Mouse (Mus musculus): ENCODE measurements around the gene Gm12184. TPM values are rescaled to one million over a fixed set of nuclear protein-coding genes. Genes with fewer than 3 reads are reported as not detected.

Gene Gm12184
- total RNA-seq (2023), result 1 to 10 TPM in 1 of 2 experiments, under 1 TPM in 1; 0.62 to 1.0 TPM

DNA sequence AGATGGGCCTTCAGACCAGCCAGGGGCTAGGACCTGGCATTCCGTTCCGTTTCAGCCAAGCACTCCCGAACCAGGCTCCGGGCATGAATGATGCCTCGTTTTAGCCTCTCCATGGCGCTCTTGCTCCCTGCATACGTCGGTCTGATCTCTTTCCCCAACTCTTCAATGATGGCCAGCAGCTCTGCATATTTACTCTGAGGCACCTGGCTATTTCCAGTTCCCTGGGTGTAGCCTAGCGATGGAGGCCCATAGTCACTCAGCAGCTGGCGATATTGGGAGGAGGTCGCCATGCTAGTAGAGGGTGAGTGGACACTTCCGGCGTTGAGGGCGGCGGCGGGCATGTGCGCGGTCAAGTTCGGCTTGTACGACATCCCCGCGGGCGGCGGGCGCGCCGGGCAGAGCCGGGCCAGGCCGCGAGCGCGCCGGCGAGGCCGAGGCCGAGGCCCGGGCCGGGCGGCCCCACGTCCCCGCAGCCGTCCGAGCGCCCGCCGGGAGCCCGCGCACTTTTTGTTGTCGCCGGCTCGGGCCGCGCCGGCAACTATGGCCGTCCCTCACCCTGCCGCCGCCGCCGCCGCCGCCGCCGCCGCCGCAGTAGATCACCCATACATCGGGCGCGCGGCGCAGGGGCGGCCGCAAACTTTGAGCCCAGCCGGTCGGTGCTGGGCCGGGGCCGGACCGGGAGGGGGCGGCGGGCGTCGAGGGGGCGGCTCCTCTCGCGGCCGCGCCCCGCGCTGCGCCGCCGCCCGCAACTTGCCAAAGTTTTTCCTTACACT, at the start of gene Gm12184, which contains the start of gene Trim7:
Gene Gm12184 (minus strand): TSS at position 677 of the 773 bp plus-strand sequence.
Gene Trim7 (plus strand): TSS at position 162 of the 773 bp plus-strand sequence.

DNA sequence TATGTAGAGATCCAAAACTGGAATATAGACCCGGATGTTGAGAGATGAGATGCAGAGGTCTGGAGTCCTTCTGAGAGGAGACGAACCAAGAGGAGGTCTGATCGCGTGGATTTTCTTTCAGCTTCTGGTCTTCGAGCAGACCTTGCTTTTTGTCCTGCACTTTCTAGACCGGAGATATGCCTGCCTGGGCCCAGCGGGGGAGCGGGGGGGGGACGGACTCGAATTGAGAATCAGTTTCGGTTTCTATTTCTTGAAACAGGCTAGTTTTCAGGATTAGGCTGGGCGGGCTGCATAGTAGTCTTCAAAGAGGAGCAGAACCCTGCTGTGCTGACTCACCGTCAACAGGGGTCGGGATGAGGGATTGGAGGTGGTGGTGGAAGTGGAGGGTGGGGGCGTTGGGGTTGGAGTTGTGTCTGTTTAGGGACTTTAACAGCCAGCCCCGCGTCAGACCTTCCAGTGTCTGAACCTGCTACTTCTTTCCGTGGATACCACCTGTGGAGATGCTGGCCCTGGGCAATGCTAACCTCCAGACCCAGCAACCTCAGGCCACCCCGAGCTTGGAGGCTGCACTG, 44.8 kb upstream of the Gm12184 start, which contains the start of gene Irgm1:
Gene Irgm1 (minus strand): TSS at position 483 of the 572 bp plus-strand sequence.

DNA sequence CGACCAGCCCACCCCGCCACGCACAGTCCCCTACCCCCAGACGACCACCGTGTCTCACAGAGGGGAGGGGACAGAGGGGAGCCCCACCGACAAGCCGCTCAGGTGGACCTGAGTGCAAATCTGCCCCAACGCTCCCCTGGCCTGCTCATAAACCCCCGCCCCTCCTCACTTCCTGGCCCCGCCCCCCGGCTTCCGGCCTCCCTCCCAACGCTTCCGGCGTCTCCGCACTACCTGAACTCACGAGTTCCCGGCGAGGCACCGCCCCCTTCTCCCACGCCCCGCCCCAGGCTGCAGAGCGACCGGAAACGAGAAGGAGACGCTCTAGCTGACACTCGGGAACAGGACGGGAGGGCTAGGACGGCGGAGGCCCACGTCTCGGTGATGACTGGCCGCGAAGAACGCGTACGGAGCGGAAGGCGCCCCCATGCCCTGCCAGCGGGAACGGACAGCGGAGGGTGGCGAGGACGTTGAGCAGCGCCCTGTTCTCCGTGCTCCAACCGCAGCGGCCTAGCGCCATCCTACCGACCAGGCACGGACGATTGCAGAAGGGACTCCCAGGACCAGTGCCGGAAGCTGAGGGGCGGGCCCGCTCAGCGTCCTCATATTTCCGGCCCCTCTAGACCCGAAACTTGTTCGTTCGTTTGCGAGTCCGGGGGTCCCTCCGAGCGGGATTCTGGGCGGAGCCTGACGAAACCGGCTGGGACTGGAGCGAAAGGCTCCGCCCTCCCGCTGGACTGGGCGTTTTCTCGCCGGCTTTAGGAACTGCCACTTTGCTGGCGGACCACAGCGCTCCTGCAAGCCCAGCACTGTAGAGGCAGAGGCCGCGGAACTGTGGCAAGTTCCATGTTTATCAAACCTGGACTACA, 9.4 kb downstream of the Gm12184 start, which contains the start of gene Trim41:
Gene Trim41 (minus strand): TSS at position 554 of the 866 bp plus-strand sequence.

DNA sequence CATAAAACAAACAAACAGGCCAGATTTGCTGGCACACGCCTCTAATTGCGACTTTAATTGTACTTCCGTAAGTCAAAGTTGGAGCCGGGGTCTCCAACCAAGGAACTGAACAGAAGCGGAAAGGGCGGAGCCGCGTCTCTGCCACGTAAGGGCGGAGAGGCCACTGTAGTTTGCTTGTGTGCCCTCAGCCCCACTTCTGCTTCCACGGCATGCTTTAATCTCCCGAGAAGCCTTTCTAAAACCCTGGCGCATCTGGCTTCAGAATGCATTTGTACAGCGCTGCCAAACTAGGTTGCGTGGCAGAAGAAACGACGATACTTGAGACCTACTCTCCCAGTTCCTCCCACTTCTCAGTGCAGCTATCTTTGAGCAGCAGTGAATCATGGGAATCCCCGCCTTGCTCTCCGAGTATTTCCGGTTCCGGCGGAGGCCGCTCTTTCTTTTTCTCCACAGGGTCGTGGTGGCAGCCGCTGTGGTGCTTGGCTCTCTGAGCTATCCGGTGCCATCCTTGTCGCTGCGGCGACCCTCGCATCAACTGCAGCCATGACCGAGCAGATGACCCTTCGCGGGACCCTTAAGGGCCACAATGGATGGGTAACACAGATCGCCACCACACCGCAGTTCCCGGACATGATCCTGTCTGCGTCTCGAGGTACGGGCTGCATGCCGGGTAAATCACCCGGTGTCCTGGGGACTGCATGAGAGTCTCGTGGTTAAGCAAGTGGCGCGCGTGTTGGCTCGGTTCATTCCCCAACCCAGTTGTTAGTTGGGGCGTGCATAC, 26.3 kb downstream of the Gm12184 start, which contains the start of gene Rack1:
Gene Rack1 (plus strand): TSS at position 412 of the 781 bp plus-strand sequence.

Other genes with a start within 250 kb of the Gm12184 start
- 1,000 to 10,000 TPM; 2,114 to 2,159 TPM for gene Rack1, start 26.3 kb downstream of the Gm12184 start, total RNA-seq (2023)
- gene Trim41, start 9.3 kb downstream of the Gm12184 start, total RNA-seq (2023), result 10 to 100 TPM; 37.3 to 42.7 TPM
- under 1 TPM; 0.30 to 0.58 TPM for gene Trim7, start 515 bp downstream of the Gm12184 start, total RNA-seq (2023)
- gene Irgm1, start 45.0 kb upstream of the Gm12184 start, total RNA-seq (2023), result 10 to 100 TPM; 65.2 to 84.0 TPM
- gene Gm5431, start 75.6 kb upstream of the Gm12184 start, total RNA-seq (2023), result 10 to 100 TPM; 24.2 to 24.6 TPM
- gene Psme2b, start 119.5 kb upstream of the Gm12184 start, total RNA-seq (2023), result 10 to 100 TPM; 45.9 to 57.5 TPM
- 1 to 10 TPM; 1.5 to 2.0 TPM for gene Olfr56, start 152.2 kb upstream of the Gm12184 start, total RNA-seq (2023)
- 10 to 100 TPM; 71.1 to 76.5 TPM for gene 9930111J21Rik1, start 152.7 kb upstream of the Gm12184 start, total RNA-seq (2023)
- gene Gm12185, start 165.6 kb upstream of the Gm12184 start, total RNA-seq (2023), result 10 to 100 TPM; 65.7 to 68.5 TPM
- 100 to 1,000 TPM in 1 of 2 experiments, 10 to 100 TPM in 1; 79.4 to 106 TPM for gene Tgtp1, start 167.5 kb upstream of the Gm12184 start, total RNA-seq (2023)
- 10 to 100 TPM; 88.2 to 95.5 TPM for gene 9930111J21Rik2, start 224.6 kb upstream of the Gm12184 start, total RNA-seq (2023)
- gene Tgtp2, start 237.6 kb upstream of the Gm12184 start, total RNA-seq (2023), result 10 to 100 TPM; 52.8 to 79.9 TPM
- gene Ifi47, start 249.9 kb upstream of the Gm12184 start, total RNA-seq (2023), result 100 to 1,000 TPM; 148 to 178 TPM